Mouse (Mus musculus) megakaryocyte, embryonic 14.5 days (primary cell): ENCODE data around the gene Oaf.

ENCODE experiments used
- FLI1 ChIP-seq: IDR thresholded peaks from 2 replicates; pipeline ENCODE4 v1.6.1; 2012; ENCODE audit warnings: low read length, inconsistent platforms, mixed read lengths
- GATA1 ChIP-seq: IDR thresholded peaks from 3 replicates; pipeline ENCODE4 v1.6.1; 2012; ENCODE audit warnings: mixed read lengths, low read length, inconsistent platforms, borderline replicate concordance

DNA sequence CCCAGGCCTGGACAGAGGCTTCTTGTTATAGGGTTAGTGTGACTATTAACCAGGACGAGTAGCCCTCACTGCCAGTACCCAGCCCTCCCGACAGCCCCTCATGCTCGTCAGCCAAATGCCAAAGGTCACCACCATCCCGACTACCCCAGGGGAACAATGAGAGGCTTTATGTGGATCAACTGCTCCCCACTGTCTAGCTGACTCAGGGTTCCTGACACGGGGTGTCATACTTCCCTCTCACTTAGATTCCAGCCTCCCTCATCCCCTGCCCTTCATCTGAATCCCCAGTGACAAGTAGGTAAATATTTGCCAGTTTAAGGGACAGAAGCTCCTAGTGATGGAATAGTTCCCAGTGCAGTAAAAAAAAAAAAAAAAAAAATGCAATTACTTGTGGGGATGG, 7.4 kb downstream of the Oaf start:
- TF ChIP-seq GATA1 (no peak), FLI1 (no peak)
